Mouse (Mus musculus) lung, adult 2 months (tissue): ENCODE measurements around the gene Tmtc4.

Experiments used
- CTCF ChIP-seq: fragments of 200-500 bp; IDR thresholded peaks from 2 replicates; pipeline ENCODE4 v1.5.1; 2011; ENCODE audit warnings: mild to moderate bottlenecking, low read length, control low read depth; ENCODE audit not compliant: insufficient read depth
- POLR2A ChIP-seq: fragments of 200-500 bp; IDR thresholded peaks from 2 replicates; pipeline ENCODE4 v1.6.1; 2011; ENCODE audit warnings: low read depth, mild to moderate bottlenecking, control low read depth, low read length, borderline replicate concordance; ENCODE audit errors: extremely low read depth

DNA sequence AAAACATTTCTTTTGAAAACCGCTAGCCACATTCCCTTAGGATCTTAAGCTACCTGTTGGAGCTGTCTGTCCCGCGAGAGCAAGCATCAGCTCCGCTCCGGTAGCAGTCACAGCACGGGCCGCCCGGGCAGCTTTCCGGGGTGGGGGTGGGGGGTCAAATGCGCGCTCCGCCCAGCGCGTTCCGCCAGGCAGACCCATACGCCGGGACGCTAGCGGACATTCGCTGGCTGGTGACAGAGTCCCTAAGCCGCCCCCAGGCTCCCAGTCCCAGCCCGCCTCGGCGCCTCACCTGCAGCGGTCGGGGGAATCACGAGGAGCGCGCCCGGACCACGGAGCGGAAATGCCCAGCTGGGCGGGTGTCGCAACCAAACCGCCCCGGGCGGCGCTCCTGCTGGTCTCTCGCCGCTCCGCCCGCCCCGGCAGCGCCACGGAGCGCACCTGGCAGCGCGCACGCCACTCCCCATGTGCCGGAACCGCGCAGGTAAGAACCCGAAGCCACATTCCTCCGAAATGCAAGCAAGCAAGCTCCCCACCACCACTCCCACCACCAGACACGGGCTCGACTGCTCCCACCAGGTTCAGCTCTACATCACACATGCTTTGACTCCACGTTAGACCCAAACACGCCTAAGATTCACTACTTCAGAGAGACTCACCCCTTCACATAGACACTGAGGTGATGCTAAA is 70.9 kb downstream of the Tmtc4 start:
- TF ChIP-seq CTCF = no peak
- TF ChIP-seq POLR2A = 0 out of 2 replicates have a peak, but pooled peaks have one; percentile 20
